Mouse (Mus musculus): ENCODE measurements at regions not wholly inside any gene's neighbourhood (a gene's known extent, or its start where the extent isn't known, plus 50 kb on each side); places are given as distances from the start of the nearest gene placed in this dataset.

GRCm38 (mm10) chr8:89658998-89659944 lies 615.3 kb upstream of the Sall1 start:
- Histone ChIP-seq H3K4me1 (replicated peaks; ENCODE audit: low read depth, low read length) (no peaks in the 10 kb centered on the region), H3K27me3 (ENCODE audit: insufficient read depth, low read length) (0 out of 2 replicates have a peak, but pooled peaks cover 5% of the 10 kb centered on the region), H3K36me3 (ENCODE audit: insufficient read depth, low read length) (no peaks in the 10 kb centered on the region), H3K9me3 (ENCODE audit: low read length) (no peaks in the 10 kb centered on the region), H3K4me3 (replicated peaks; ENCODE audit: low read length) (no peak overlapping the region)
- TF ChIP-seq NANOG (IDR thresholded peaks at IDR 0.05; ENCODE audit: borderline replicate concordance, low read length) (no peak), POU5F1 (IDR thresholded peaks at IDR 0.05; ENCODE audit: borderline replicate concordance, low read length) (no peak), CTCF (conservative IDR thresholded peaks at IDR 0.05; ENCODE audit: low read length) (no peak)

DNA sequence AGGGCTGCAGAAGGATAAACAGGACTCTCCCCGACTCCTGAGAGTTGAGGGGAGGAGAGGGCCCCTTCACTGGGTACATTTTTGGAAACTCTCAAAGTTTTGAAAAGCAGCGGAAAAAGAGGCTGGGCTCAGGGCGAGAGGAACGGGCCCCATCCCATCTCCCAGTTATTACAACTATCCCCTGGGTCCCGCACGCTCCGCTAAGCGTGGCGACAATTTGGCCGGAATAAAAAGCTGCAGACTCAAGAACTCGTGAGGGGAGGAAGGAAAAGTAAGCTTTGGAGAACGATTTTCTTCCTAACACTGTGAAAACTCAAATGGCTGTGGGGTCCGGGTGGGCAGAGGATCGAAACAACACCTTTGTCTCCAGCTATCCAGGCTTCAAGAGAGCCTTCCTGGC lies 611.4 kb upstream of the Sall1 start:
- Histone ChIP-seq H3K36me3 (ENCODE audit: insufficient read depth, low read length) (no peaks in the 10 kb centered on the region), H3K9me3 (ENCODE audit: low read length) (peaks cover 4% of the 10 kb centered on the region; the same call in 1 of the 2 replicates), H3K4me3 (replicated peaks; ENCODE audit: low read length) (no peak overlapping the region), H3K4me1 (replicated peaks; ENCODE audit: low read depth, low read length) (no peaks in the 10 kb centered on the region), H3K27me3 (ENCODE audit: insufficient read depth, low read length) (0 out of 2 replicates have a peak, but pooled peaks cover 5% of the 10 kb centered on the region)
- TF ChIP-seq CTCF (conservative IDR thresholded peaks at IDR 0.05; ENCODE audit: low read length) (no peak), POU5F1 (IDR thresholded peaks at IDR 0.05; ENCODE audit: borderline replicate concordance, low read length) (no peak), NANOG (IDR thresholded peaks at IDR 0.05; ENCODE audit: borderline replicate concordance, low read length) (no peak)

- Histone ChIP-seq H3K27me3 (ENCODE audit: insufficient read depth, low read length) (no peaks in the 10 kb centered on the region), H3K4me1 (replicated peaks; ENCODE audit: low read depth, low read length) (no peaks in the 10 kb centered on the region), H3K36me3 (ENCODE audit: insufficient read depth, low read length) (no peaks in the 10 kb centered on the region), H3K9me3 (ENCODE audit: low read length) (peaks cover 4% of the 10 kb centered on the region; the same call in 1 of the 2 replicates), H3K4me3 (replicated peaks; ENCODE audit: low read length) (no peak overlapping the region)
- TF ChIP-seq POU5F1 (IDR thresholded peaks at IDR 0.05; ENCODE audit: borderline replicate concordance, low read length): no peak
- no peak for TF ChIP-seq CTCF (conservative IDR thresholded peaks at IDR 0.05; ENCODE audit: low read length)
- no peak for TF ChIP-seq NANOG (IDR thresholded peaks at IDR 0.05; ENCODE audit: borderline replicate concordance, low read length)
Observed at GRCm38 (mm10) chr8:89649207-89649890, 605.4 kb upstream of the Sall1 start.

GRCm38 (mm10) chr8:89646946-89647345 lies 603.0 kb upstream of the Sall1 start:
- Histone ChIP-seq H3K4me3 (replicated peaks; ENCODE audit: low read length) (no peak overlapping the region), H3K27me3 (ENCODE audit: insufficient read depth, low read length) (no peaks in the 10 kb centered on the region), H3K36me3 (ENCODE audit: insufficient read depth, low read length) (no peaks in the 10 kb centered on the region), H3K9me3 (ENCODE audit: low read length) (peaks cover 1% of the 10 kb centered on the region; the same call in 1 of the 2 replicates), H3K4me1 (replicated peaks; ENCODE audit: low read depth, low read length) (no peaks in the 10 kb centered on the region)
- TF ChIP-seq POU5F1 (IDR thresholded peaks at IDR 0.05; ENCODE audit: borderline replicate concordance, low read length) (no peak), CTCF (conservative IDR thresholded peaks at IDR 0.05; ENCODE audit: low read length) (no peak), NANOG (IDR thresholded peaks at IDR 0.05; ENCODE audit: borderline replicate concordance, low read length) (no peak)

DNA sequence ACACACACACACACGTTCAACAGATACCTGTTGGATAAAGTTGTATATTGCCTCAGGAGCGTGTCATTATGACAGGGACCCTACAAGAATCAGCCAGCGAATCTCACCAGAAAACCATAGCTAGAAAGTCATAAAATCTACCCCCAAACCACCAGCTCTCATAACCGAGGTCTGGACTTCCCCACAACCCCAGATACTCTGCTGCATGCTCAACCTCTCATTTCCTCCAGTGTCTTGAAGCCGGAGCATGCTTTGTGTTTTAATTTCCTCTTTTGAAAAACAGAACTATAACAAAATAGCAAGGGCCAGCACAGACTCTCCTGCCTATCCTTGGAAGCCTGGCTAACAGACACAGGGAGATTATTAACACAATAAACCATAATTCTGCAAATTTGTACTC lies 597.4 kb upstream of the Sall1 start:
- no peaks in the 10 kb centered on the region for H3K4me1 ChIP-seq (replicated peaks; ENCODE audit: low read depth, low read length)
- no peak overlapping the region for H3K4me3 ChIP-seq (replicated peaks; ENCODE audit: low read length)
- H3K36me3 ChIP-seq (ENCODE audit: insufficient read depth, low read length): no peaks in the 10 kb centered on the region
- TF ChIP-seq NANOG (IDR thresholded peaks at IDR 0.05; ENCODE audit: borderline replicate concordance, low read length) (no peak), CTCF (conservative IDR thresholded peaks at IDR 0.05; ENCODE audit: low read length) (no peak), POU5F1 (IDR thresholded peaks at IDR 0.05; ENCODE audit: borderline replicate concordance, low read length) (no peak)
- no peaks in the 10 kb centered on the region for H3K27me3 ChIP-seq (ENCODE audit: insufficient read depth, low read length)
- H3K9me3 ChIP-seq (ENCODE audit: low read length): no peaks in the 10 kb centered on the region

- H3K36me3 ChIP-seq (ENCODE audit: insufficient read depth, low read length): no peaks in the 10 kb centered on the region
- TF ChIP-seq NANOG (IDR thresholded peaks at IDR 0.05; ENCODE audit: borderline replicate concordance, low read length) (no peak), CTCF (conservative IDR thresholded peaks at IDR 0.05; ENCODE audit: low read length) (no peak), POU5F1 (IDR thresholded peaks at IDR 0.05; ENCODE audit: borderline replicate concordance, low read length) (no peak)
- H3K9me3 ChIP-seq (ENCODE audit: low read length): no peaks in the 10 kb centered on the region
- no peaks in the 10 kb centered on the region for H3K27me3 ChIP-seq (ENCODE audit: insufficient read depth, low read length)
- H3K4me3 ChIP-seq (replicated peaks; ENCODE audit: low read length): no peak overlapping the region
- no peaks in the 10 kb centered on the region for H3K4me1 ChIP-seq (replicated peaks; ENCODE audit: low read depth, low read length)
Observed at GRCm38 (mm10) chr8:89634864-89635263, 590.9 kb upstream of the Sall1 start.

- H3K4me3 ChIP-seq (replicated peaks; ENCODE audit: low read length): no peak overlapping the region
- TF ChIP-seq NANOG (IDR thresholded peaks at IDR 0.05; ENCODE audit: borderline replicate concordance, low read length): no peak
- H3K27me3 ChIP-seq (ENCODE audit: insufficient read depth, low read length): no peaks in the 10 kb centered on the region
- H3K36me3 ChIP-seq (ENCODE audit: insufficient read depth, low read length): no peaks in the 10 kb centered on the region
- H3K4me1 ChIP-seq (replicated peaks; ENCODE audit: low read depth, low read length): no peaks in the 10 kb centered on the region
- H3K9me3 ChIP-seq (ENCODE audit: low read length): no peaks in the 10 kb centered on the region
Observed at GRCm38 (mm10) chr8:89632304-89632703, 588.3 kb upstream of the Sall1 start.

- H3K27me3 ChIP-seq (ENCODE audit: insufficient read depth, low read length): no peaks in the 10 kb centered on the region
- H3K36me3 ChIP-seq (ENCODE audit: insufficient read depth, low read length): no peaks in the 10 kb centered on the region
- H3K4me3 ChIP-seq (replicated peaks; ENCODE audit: low read length): no peak overlapping the region
- no peaks in the 10 kb centered on the region for H3K9me3 ChIP-seq (ENCODE audit: low read length)
- no peaks in the 10 kb centered on the region for H3K4me1 ChIP-seq (replicated peaks; ENCODE audit: low read depth, low read length)
- TF ChIP-seq NANOG (IDR thresholded peaks at IDR 0.05; ENCODE audit: borderline replicate concordance, low read length): no peak
- TF ChIP-seq CTCF (conservative IDR thresholded peaks at IDR 0.05; ENCODE audit: low read length): peak; percentile 47
Observed at GRCm38 (mm10) chr8:89630540-89630939, 586.6 kb upstream of the Sall1 start.

Data from E14TG2a.4 (cell line).